Mouse (Mus musculus) urinary bladder, postnatal 25 days (tissue): ENCODE data around the gene Coro1c.

Experiments used
- DNase-seq: peaks from one replicate; pipeline ENCODE4 v3.0.0; 2022; ENCODE audit warnings: low spot score

The Coro1c gene

GRCm38 (mm10) chr5:113796401-113797148 lies 112.0 kb downstream of the Coro1c start:
- no peak for DNase-seq
